Mouse (Mus musculus): Measurements from ENCODE around the gene Krt23.

Gene Krt23

DNA sequence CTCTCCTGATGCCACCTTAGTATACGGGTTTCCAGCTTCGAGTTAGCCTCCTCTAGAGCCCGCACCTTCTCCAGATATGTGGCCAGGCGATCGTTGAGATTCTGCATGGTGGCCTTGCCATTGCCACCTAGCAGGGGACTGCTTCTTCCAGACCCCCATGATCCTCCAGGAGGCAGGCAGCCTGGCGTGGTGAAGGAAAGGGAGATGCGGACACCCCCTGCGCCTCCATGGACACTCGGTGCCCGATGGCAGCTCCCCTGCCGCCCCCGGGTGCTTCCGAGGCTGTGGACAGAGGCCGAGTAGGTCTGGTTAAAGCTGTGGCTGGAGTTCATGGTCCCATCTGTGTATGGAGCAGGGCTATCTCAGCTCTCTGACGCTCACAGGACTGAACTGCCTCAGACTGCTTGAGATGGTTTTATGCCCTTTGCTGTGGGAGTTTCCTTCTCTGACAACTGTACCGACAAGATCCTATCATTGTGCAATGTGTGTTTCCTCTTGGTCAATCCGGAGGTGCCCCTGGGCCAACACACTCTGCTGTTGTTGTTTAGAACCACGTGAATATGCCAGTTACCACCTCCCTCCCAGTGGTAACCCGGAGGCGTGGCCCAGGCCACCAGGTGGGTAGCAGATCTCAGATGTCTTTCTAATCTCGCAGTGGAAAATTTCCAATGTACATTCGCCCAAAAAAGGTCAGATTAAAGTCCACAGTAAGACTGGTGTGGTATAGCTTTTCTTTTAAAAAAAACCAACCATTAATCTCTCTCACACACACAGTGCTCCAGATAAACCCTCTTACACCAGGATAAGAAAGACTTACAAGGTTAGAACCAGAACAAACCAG is at the start of gene Krt23:
Krt23 (minus strand) TSS at position 405 of the 841 bp plus-strand sequence.
- DNase-seq (ENCODE audit: low read depth, low spot score) = no peak

DNA sequence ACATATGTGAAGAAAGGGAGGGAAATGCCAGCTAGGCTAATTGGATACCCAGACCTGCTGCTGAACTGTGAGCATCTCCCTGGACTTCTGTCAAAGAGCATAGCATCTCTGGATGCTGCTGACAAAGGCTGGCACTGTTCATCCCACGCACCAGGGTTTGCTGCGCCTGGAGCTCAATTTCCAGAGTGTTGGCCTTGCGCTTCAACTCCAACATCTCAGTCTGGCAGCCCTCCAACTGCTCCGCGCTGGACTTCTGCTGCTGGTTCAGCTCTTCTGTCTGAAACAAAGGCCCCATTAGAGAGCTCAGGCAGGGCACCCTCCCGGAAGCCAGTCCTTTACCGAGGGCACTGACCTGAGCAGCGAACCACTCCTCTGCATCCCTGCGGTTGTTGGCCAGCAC is 46.8 kb upstream of the Krt23 start:
- no peak for DNase-seq (ENCODE audit: low read depth, low spot score)

- no peak for DNase-seq (ENCODE audit: low read depth, low spot score)
Measured at GRCm38 (mm10) chr11:99521288-99521860, 28.4 kb upstream of the Krt23 start, which contains the start of gene Krt39. Krt39 (minus strand) TSS chr11:99521338.

DNA sequence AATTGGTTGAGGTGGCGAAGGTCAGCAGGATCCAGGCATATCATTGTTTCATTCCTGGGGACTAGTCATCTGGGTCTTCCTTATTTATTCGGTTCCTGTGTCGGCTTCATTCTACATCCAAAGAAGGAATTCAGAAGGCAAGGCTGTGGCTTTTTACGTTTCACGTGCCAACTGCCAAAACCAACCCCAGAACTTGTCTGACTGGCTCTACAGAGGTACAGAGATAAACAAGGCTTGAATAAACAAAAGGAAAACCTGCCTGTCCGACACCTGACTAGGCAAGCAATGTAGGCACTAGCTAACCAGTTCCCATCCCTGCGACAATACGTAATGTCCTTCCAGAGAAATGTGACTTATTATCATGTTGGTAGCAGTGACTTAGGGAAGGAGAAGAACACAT is 21.2 kb upstream of the Krt23 start:
- no peak for DNase-seq (ENCODE audit: low read depth, low spot score)

DNA sequence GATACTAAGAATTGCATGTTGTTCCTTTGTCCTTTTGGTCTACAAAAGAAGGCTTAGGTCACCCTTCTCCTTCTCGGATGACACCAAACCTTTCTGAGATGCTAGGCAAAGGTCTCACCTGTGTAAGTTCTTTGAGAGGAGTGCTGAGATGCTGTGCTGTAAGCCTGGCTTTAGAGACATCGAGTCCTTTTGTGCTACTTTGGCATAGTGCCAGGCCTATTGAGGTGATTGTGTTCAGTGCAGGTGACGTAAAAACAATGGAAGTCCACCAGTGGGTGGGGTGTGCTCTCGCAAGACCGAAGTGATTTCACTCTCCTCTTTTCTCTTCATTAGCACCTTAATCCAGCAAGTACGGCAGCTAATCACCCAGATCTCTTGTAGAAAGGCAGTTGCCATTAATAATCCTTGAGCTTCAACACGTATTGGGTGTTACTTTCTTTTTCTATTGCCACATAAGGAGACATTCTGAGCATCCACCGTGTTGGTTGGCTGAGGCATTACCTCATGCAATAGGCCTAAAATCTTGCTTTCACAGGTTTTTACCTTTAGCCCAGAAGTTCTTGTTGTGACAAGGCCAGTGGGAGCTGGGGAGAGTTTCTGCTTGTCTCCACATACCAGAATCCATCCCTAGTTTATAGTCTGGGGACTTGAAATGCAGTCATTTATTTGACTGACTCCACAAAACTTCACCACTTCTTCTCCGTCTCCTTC is 7.3 kb upstream of the Krt23 start:
- no peak for DNase-seq (ENCODE audit: low read depth, low spot score)

GRCm38 (mm10) chr11:99496460-99496859 is 3.5 kb upstream of the Krt23 start:
- no peak for DNase-seq (ENCODE audit: low read depth, low spot score)

GRCm38 (mm10) chr11:99494741-99495140 is 1.8 kb upstream of the Krt23 start:
- DNase-seq (ENCODE audit: low read depth, low spot score) = no peak

DNA sequence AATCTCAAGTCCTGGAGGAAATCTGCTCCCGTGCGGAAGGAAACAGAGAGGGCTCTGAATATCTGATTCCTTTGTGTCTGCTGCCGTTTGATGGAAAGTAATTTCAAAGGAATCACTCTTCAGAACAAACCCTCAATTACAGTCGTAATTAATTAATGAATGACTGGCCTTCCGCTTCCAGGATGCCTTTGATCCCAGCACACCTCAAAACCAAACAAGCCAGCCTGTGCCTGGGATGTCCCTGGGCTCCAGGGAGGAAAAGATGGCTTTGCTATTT is 575 bp upstream of the Krt23 start:
- DNase-seq (ENCODE audit: low read depth, low spot score) = no peak

DNA sequence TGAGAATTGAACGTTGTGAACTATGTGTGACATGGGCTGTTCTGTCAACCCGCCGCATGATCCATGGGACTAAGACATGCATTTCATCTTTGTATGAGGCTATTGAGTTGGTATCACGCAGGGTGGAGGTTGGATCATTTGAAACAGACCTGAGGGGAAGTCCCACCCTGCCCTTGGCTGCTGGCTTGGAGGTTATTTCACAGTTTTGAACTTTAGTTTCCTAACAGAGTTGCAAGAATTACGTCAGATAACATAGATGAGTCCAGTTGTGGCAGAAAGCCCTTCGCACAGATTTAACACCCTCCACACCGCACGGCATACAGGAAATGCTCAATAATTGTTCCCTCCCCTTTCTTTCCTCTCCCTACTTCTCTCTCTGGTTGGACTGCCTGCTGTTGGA is 1.9 kb downstream of the Krt23 start:
- no peak for DNase-seq (ENCODE audit: low read depth, low spot score)

DNA sequence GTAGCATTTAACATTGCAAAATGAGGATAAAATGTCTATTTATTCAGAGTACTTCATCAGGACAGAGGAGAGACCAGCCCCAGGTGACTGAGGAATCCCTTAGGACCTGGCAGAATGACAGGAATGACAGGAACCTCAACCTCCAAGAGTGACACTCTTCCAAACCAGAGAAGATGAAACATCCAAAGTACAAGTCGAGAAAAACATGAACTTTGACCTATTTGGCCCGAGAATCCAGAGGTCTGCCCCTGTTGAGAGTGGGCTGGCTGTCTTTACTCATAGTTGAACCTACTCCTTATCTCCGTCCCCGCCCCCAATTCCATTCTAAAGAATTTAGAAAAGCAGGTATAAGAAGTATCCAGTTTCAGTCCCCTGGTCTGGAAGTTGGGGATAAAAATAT is 2.3 kb downstream of the Krt23 start:
- DNase-seq (ENCODE audit: low read depth, low spot score) = no peak

GRCm38 (mm10) chr11:99489233-99489632 is 3.7 kb downstream of the Krt23 start:
- DNase-seq (ENCODE audit: low read depth, low spot score) = no peak

GRCm38 (mm10) chr11:99474981-99475380 is 18.0 kb downstream of the Krt23 start:
- DNase-seq (ENCODE audit: low read depth, low spot score) = no peak

- no peak for DNase-seq (ENCODE audit: low read depth, low spot score)
Measured at GRCm38 (mm10) chr11:99473433-99473832, 19.5 kb downstream of the Krt23 start.

GRCm38 (mm10) chr11:99472405-99472804 is 20.5 kb downstream of the Krt23 start:
- DNase-seq (ENCODE audit: low read depth, low spot score) = no peak

DNA sequence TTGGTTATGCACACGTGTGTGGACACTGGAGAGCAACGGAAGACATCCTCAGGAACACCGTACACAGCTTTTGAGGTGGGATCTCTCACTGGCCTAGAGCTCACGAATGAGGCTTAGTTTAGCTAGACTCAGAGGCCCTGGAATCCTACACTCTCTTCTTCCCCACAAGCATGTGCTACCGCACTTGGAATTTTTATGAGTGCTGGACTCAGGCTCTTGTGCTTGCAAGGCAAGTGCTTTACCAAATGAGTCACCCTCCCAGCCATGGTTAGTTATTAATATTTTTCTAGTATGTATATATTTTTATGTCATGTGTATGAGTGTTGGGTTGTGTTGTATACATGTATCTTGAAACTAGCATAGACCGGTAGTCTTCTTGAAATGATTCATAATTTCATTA is 21.0 kb downstream of the Krt23 start:
- no peak for DNase-seq (ENCODE audit: low read depth, low spot score)

DNA sequence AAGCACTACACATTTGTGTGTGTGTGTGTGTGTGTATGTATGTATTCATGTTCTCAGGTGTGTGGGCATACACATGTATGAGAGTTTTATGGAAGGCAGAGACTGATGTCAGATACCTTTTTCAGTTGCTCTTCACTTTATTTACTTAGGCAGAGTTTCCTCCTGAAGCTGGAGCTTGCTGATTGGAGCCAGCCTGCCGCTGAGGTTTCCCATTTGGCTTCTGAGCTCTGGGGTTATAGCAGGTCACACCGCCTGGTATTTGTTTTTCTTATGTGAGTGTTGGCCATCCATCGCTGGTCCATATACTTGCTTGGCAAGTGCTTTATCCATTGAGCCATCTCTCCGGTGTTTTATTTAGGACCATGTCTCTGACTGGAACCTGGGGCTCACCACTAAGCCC is 23.7 kb downstream of the Krt23 start:
- DNase-seq (ENCODE audit: low read depth, low spot score) = no peak

- no peak for DNase-seq (ENCODE audit: low read depth, low spot score)
Measured at GRCm38 (mm10) chr11:99468566-99468965, 24.4 kb downstream of the Krt23 start.

- no peak for DNase-seq (ENCODE audit: low read depth, low spot score)
Measured at GRCm38 (mm10) chr11:99466316-99466715, 26.6 kb downstream of the Krt23 start.

DNA sequence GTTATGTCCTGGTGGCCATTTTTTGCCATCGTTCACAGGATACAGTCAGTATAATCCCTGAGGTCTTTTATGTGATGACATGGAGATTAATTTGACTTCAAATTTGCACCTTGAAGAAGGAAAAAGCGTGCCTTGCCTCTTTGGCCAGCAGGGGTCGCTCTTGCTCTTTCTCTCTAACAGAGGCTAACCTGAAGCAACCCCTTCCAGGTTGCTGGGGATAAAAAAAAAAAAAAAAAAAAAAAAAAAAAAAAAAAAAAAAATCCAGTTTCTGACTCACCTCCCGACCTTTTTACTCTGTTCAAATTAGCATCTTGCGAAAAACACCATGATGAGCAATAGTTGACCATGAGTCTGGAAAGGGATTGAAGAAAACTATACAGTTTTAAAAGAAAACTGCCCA is 28.1 kb downstream of the Krt23 start:
- peak; percentile 61 for DNase-seq (ENCODE audit: low read depth, low spot score)

- DNase-seq (ENCODE audit: low read depth, low spot score) = peak; percentile 59
Measured at GRCm38 (mm10) chr11:99463155-99463554, 29.8 kb downstream of the Krt23 start.

DNA sequence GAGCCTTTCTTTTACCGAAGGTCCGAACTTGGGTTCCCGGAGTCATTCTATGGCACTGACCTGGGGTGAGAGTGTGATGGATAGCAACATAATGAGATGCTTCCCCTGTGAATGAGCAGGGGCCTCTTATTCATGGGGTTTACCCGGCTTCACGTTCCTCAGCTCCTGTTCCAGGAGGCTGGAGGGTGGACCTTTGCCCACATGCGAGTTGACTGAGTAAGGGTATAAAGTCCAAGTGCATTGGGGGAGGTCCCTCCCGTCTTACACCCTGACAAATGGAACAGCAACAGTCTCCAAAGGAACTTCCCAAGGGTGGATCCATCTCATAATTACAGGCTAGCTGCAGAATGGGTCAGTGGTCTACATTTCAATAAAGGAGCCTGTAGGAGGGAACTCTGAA is 31.2 kb downstream of the Krt23 start:
- DNase-seq (ENCODE audit: low read depth, low spot score) = no peak

GRCm38 (mm10) chr11:99458887-99459286 is 34.0 kb downstream of the Krt23 start:
- DNase-seq (ENCODE audit: low read depth, low spot score) = no peak

- DNase-seq (ENCODE audit: low read depth, low spot score) = no peak
Measured at GRCm38 (mm10) chr11:99454759-99455158, 38.2 kb downstream of the Krt23 start.

All from CD4-positive helper T cell, adult 2 months (primary cell).